8 mouse cellular contexts compared by ENCODE assay signal in genomic region chr11:103952635-103953031, GRCm38 (mm10). TPM values are rescaled to one million over a fixed set of nuclear protein-coding genes. Genes with fewer than 3 reads are reported as not detected.
DNase-seq lines count a peak whose midpoint lies in the region; ATAC-seq and TF ChIP-seq lines count a peak whose summit lies in the region.

No protein-coding gene starts in this region.

- WGBS in embryonic facial prominence, embryonic 13.5 days, result 53% methylated on average over 5 of the region's 5 CpGs
- WGBS in hindbrain, embryonic 16.5 days, result 46% methylated on average over 5 of the region's 5 CpGs
- WGBS in midbrain, embryonic 15.5 days, result 35% methylated on average over 5 of the region's 5 CpGs

- H3K9ac ChIP-seq in embryonic facial prominence, embryonic 13.5 days, result peak overlapping the region; percentile 91
- peak overlapping the region; percentile 91; the same call in 1 of the 2 replicates for H3K9ac ChIP-seq in hindbrain, embryonic 16.5 days (ENCODE audit: low read depth, low read length)
- H3K9ac ChIP-seq in midbrain, embryonic 15.5 days, result peak overlapping the region; percentile 91

- no peaks in the 10 kb centered on the region for H3K27me3 ChIP-seq in embryonic facial prominence, embryonic 13.5 days
- no peaks in the 10 kb centered on the region for H3K27me3 ChIP-seq in hindbrain, embryonic 16.5 days (replicated peaks; ENCODE audit: control insufficient read depth, insufficient read depth, low read length)
- H3K27me3 ChIP-seq in midbrain, embryonic 15.5 days (replicated peaks), result no peaks in the 10 kb centered on the region

- ATAC-seq in embryonic facial prominence, embryonic 13.5 days (ENCODE audit: insufficient number of reproducible peaks, insufficient read depth, low FRiP score, low TSS enrichment, low read depth), result no peak
- no peak for ATAC-seq in hindbrain, embryonic 16.5 days
- no peak for ATAC-seq in midbrain, embryonic 15.5 days (replicated peaks)

- H3K9me3 ChIP-seq in embryonic facial prominence, embryonic 13.5 days, result no peaks in the 10 kb centered on the region
- H3K9me3 ChIP-seq in hindbrain, embryonic 16.5 days (ENCODE audit: control insufficient read depth, low read length), result no peaks in the 10 kb centered on the region
- no peaks in the 10 kb centered on the region for H3K9me3 ChIP-seq in midbrain, embryonic 15.5 days

- H3K36me3 ChIP-seq in embryonic facial prominence, embryonic 13.5 days, result no peaks in the 10 kb centered on the region
- H3K36me3 ChIP-seq in hindbrain, embryonic 16.5 days (ENCODE audit: control insufficient read depth, insufficient read depth, low read length), result no peaks in the 10 kb centered on the region
- H3K36me3 ChIP-seq in midbrain, embryonic 15.5 days (replicated peaks), result no peaks in the 10 kb centered on the region

- peak; percentile 2; the same call in 1 of the 2 replicates for TF ChIP-seq CTCF in layer of hippocampus, adult 2 months (conservative IDR thresholded peaks at IDR 0.05)

- peak overlapping the region; percentile 90 for H3K4me3 ChIP-seq in layer of hippocampus, adult 2 months
- 0 out of 2 replicates have a peak overlapping the region, but pooled peaks have one; percentile 79 for H3K4me3 ChIP-seq in embryonic facial prominence, embryonic 13.5 days
- peak overlapping the region; percentile 86 for H3K4me3 ChIP-seq in hindbrain, embryonic 16.5 days (ENCODE audit: low read length)
- H3K4me3 ChIP-seq in midbrain, embryonic 15.5 days, result peak overlapping the region; percentile 93

- H3K4me1 ChIP-seq in embryonic facial prominence, embryonic 13.5 days, result peaks cover 18% of the 10 kb centered on the region
- H3K4me1 ChIP-seq in hindbrain, embryonic 16.5 days (ENCODE audit: control insufficient read depth, insufficient read depth, low read depth, low read length), result peaks cover 22% of the 10 kb centered on the region
- peaks cover 25% of the 10 kb centered on the region for H3K4me1 ChIP-seq in midbrain, embryonic 15.5 days

- peak overlapping the region; percentile 98 for H3K27ac ChIP-seq in layer of hippocampus, adult 2 months
- no peak overlapping the region for H3K27ac ChIP-seq in embryonic facial prominence, embryonic 13.5 days
- no peak overlapping the region for H3K27ac ChIP-seq in hindbrain, embryonic 16.5 days (ENCODE audit: low read depth, low read length)
- H3K27ac ChIP-seq in midbrain, embryonic 15.5 days, result no peak overlapping the region; the same call in 1 of the 2 replicates

- no peak for DNase-seq in layer of hippocampus, adult 2 months (ENCODE audit: low spot score in 2 of 2)
- no peak for DNase-seq in layer of hippocampus, adult 11-12 months (ENCODE audit: low spot score)
- no peak for DNase-seq in cerebellum, adult 8-10 months
- no peak for DNase-seq in cerebellum, postnatal 4 days (ENCODE audit: low spot score in 2 of 2)
- no peak for DNase-seq in adrenal gland, postnatal 36 days

- peak overlapping the region; percentile 76 for H3K4me2 ChIP-seq in embryonic facial prominence, embryonic 13.5 days
- peak overlapping the region; percentile 68 for H3K4me2 ChIP-seq in hindbrain, embryonic 16.5 days (ENCODE audit: low read length)
- peak overlapping the region; percentile 68 for H3K4me2 ChIP-seq in midbrain, embryonic 15.5 days

RNA-seq across cellular contexts. Expression of gene Nsf, which starts 1.2 kb away (rescaled TPM):
- 1,000 to 10,000 TPM; 1,134 to 1,252 TPM for total RNA-seq in layer of hippocampus, adult 2 months (2021)
- 62.1 and 62.6 TPM in 2 replicates for polyA plus RNA-seq in embryonic facial prominence, embryonic 13.5 days (2015; fragmentation: Nextera tagmentation; extraction: Ambion mirVana)
- 220 and 239 TPM in 2 replicates for polyA plus RNA-seq in hindbrain, embryonic 16.5 days (2015; fragmentation: Nextera tagmentation; extraction: Ambion mirVana)
- polyA plus RNA-seq in midbrain, embryonic 15.5 days (2015; fragmentation: Nextera tagmentation; extraction: Ambion mirVana), result 203 and 209 TPM in 2 replicates
- total RNA-seq in adrenal gland, postnatal 36 days (2021), result 100 to 1,000 TPM; 131 to 199 TPM

RNA-seq across cellular contexts. Expression of gene Arf2, which starts 13.9 kb away (rescaled TPM):
- total RNA-seq in layer of hippocampus, adult 2 months (2021), result 10 to 100 TPM; 39.7 to 47.0 TPM
- 75.5 and 78.4 TPM in 2 replicates for polyA plus RNA-seq in embryonic facial prominence, embryonic 13.5 days (2015; fragmentation: Nextera tagmentation; extraction: Ambion mirVana)
- 197 and 200 TPM in 2 replicates for polyA plus RNA-seq in hindbrain, embryonic 16.5 days (2015; fragmentation: Nextera tagmentation; extraction: Ambion mirVana)
- polyA plus RNA-seq in midbrain, embryonic 15.5 days (2015; fragmentation: Nextera tagmentation; extraction: Ambion mirVana), result 223 and 225 TPM in 2 replicates
- 10 to 100 TPM; 48.5 to 59.1 TPM for total RNA-seq in adrenal gland, postnatal 36 days (2021)
